Mouse (Mus musculus): ENCODE results near the gene Pip4p1. TPM values are rescaled to one million over a fixed set of nuclear protein-coding genes. Genes with fewer than 3 reads are reported as not detected.
"Not testable (repeated sequence)": the region's sequence is repeated elsewhere in the genome, so short reads cannot be mapped to it uniquely, and the experiment has no call there.

The Pip4p1 gene
- polyA plus RNA-seq, 1 experiment = 66.4 TPM

- Histone ChIP-seq H3K4me1 (ENCODE audit: control insufficient read depth, insufficient read depth, low read length) (no peaks in the 10 kb centered on the region), H3K27ac (ENCODE audit: insufficient read depth, low read length) (no peak overlapping the region), H3K4me3 (ENCODE audit: insufficient read depth, low read length) (no peak overlapping the region)
- TF ChIP-seq CTCF (IDR thresholded peaks at IDR 0.05; ENCODE audit: borderline replicate concordance, insufficient read depth, low read length) (no peak), POLR2A (IDR thresholded peaks at IDR 0.05; ENCODE audit: low read depth, low read length) (no peak)
These were observed 37.7 kb upstream of the Pip4p1 start for GRCm38 (mm10) chr14:50968216-50968980.

- H3K4me1 ChIP-seq (ENCODE audit: control insufficient read depth, insufficient read depth, low read length); H3K27ac ChIP-seq (ENCODE audit: insufficient read depth, low read length); H3K4me3 ChIP-seq (ENCODE audit: insufficient read depth, low read length): not testable (repeated sequence)
These were observed 27.8 kb upstream of the Pip4p1 start for GRCm38 (mm10) chr14:50958289-50958995.

- H3K4me3 ChIP-seq (ENCODE audit: insufficient read depth, low read length); H3K27ac ChIP-seq (ENCODE audit: insufficient read depth, low read length); H3K4me1 ChIP-seq (ENCODE audit: control insufficient read depth, insufficient read depth, low read length): not testable (repeated sequence)
These were observed 26.5 kb upstream of the Pip4p1 start for GRCm38 (mm10) chr14:50957146-50957545.

DNA sequence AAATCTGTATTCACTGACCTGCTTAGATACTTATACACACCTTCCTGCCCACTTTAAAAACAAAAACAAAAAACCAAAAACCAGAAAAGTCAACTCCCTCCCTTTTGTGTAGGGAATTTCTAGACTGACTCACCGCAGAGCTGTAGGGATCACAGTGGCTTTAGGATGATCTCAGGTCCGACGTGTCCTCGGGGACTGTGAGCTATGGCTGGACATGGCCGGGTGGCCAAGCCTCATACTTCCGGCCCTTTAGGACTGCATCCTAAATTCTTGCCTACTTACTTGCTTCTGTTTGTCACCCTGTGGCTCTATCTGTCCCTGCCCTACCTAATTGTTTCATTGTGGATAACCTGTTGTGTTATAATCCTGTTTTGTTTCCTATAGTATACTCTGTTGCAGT is 26.1 kb upstream of the Pip4p1 start:
- not testable (repeated sequence) for H3K4me1 ChIP-seq (ENCODE audit: control insufficient read depth, insufficient read depth, low read length); H3K27ac ChIP-seq (ENCODE audit: insufficient read depth, low read length); H3K4me3 ChIP-seq (ENCODE audit: insufficient read depth, low read length)

GRCm38 (mm10) chr14:50955942-50956508 is 25.4 kb upstream of the Pip4p1 start, which contains the start of gene Pnp2:
Pnp2 (plus strand) TSS chr14:50955992.
- not testable (repeated sequence) for H3K4me3 ChIP-seq (ENCODE audit: insufficient read depth, low read length); H3K4me1 ChIP-seq (ENCODE audit: control insufficient read depth, insufficient read depth, low read length); H3K27ac ChIP-seq (ENCODE audit: insufficient read depth, low read length)

DNA sequence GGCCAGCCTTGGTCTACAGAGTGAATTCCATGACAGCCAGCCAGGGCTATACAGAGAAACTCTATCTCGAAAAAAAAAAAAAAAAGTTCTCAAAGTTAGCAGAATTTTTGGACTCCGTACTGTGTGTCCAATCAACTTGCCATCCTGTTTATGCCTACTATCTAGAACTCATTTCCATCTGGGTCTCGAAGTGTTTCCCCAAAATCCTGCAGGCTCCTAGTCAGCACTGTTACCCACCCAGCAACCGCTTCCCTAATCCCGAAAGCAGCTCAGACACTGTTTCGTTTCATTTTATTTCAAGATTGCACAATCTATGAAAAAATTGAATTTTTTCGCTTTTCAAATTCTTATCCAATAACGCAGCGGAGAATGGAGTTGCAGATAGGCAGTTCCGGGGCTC is 24.8 kb upstream of the Pip4p1 start:
- H3K4me1 ChIP-seq (ENCODE audit: control insufficient read depth, insufficient read depth, low read length) = no peaks in the 10 kb centered on the region
- H3K27ac ChIP-seq (ENCODE audit: insufficient read depth, low read length) = no peak overlapping the region
- no peak for TF ChIP-seq POLR2A (IDR thresholded peaks at IDR 0.05; ENCODE audit: low read depth, low read length)
- TF ChIP-seq CTCF (IDR thresholded peaks at IDR 0.05; ENCODE audit: borderline replicate concordance, insufficient read depth, low read length) = no peak
- H3K4me3 ChIP-seq (ENCODE audit: insufficient read depth, low read length) = no peak overlapping the region

- not testable (repeated sequence) for H3K27ac ChIP-seq (ENCODE audit: insufficient read depth, low read length); H3K4me1 ChIP-seq (ENCODE audit: control insufficient read depth, insufficient read depth, low read length)
- H3K4me3 ChIP-seq (ENCODE audit: insufficient read depth, low read length) = peak overlapping the region; percentile 80
These were observed 14.9 kb upstream of the Pip4p1 start for GRCm38 (mm10) chr14:50945526-50945925.

DNA sequence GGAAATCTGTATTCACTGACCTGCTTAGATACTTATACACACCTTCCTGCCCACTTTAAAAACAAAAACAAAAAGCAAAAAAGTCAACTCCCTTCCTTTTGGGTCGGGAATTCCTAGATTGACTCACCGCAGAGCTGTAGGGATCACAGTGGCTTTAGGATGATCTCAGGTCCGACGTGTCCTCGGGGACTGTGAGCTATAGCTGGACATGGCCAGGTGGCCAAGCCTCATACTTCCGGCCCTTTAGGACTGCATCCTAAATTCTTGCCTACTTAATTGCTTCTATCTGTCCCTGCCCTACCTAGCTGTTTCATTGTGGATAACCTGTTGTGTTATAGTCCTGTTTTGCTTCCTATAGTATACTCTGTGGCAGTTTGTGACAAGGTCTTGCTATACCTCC is 14.4 kb upstream of the Pip4p1 start:
- Histone ChIP-seq H3K27ac (ENCODE audit: insufficient read depth, low read length) (peak overlapping the region; percentile 88), H3K4me3 (ENCODE audit: insufficient read depth, low read length) (peak overlapping the region; percentile 80)
- not testable (repeated sequence) for H3K4me1 ChIP-seq (ENCODE audit: control insufficient read depth, insufficient read depth, low read length)

- H3K27ac ChIP-seq (ENCODE audit: insufficient read depth, low read length) = peak overlapping the region; percentile 88
These were observed 14.0 kb upstream of the Pip4p1 start for GRCm38 (mm10) chr14:50944668-50945033.

GRCm38 (mm10) chr14:50943932-50944667 is 13.4 kb upstream of the Pip4p1 start, which contains the start of gene Gm49342:
Gm49342 (plus strand) TSS chr14:50944517.
- peak within 1 kb of the TSS; percentile 88 for H3K27ac ChIP-seq (ENCODE audit: insufficient read depth, low read length)
- TF ChIP-seq POLR2A (IDR thresholded peaks at IDR 0.05; ENCODE audit: low read depth, low read length) (peak; percentile 99), CTCF (IDR thresholded peaks at IDR 0.05; ENCODE audit: borderline replicate concordance, insufficient read depth, low read length) (peak; percentile 22; the same call in 1 of the 2 replicates)
- H3K4me1 ChIP-seq (ENCODE audit: control insufficient read depth, insufficient read depth, low read length) = no peaks in the 10 kb centered on the region; the same call in 1 of the 2 replicates
- peak within 1 kb of the TSS; percentile 80 for H3K4me3 ChIP-seq (ENCODE audit: insufficient read depth, low read length)

More at GRCm38 (mm10) chr14:50944668-50945033, 14.0 kb upstream of the Pip4p1 start:
- H3K4me3 ChIP-seq (ENCODE audit: insufficient read depth, low read length) = peak overlapping the region; percentile 80
- H3K4me1 ChIP-seq (ENCODE audit: control insufficient read depth, insufficient read depth, low read length) = not testable (repeated sequence)

All from embryonic fibroblast, embryonic 13.5 days (primary cell).